Mouse (Mus musculus): ENCODE data around the gene Tcf7l2.

- no peak for TF ChIP-seq MYOG (IDR thresholded peaks at IDR 0.05; ENCODE audit: control insufficient read depth, extremely low read depth, insufficient read length)
- no peak for TF ChIP-seq CTCF (IDR thresholded peaks at IDR 0.05; ENCODE audit: control insufficient read depth, insufficient read depth, insufficient read length)
- no peak for TF ChIP-seq USF1 (IDR thresholded peaks at IDR 0.05; ENCODE audit: low read depth)
- no peak for TF ChIP-seq MAX (IDR thresholded peaks at IDR 0.05)
These were observed 41.4 kb upstream of the Tcf7l2 start for GRCm38 (mm10) chr19:55700214-55700568.
